Mouse (Mus musculus) kidney, postnatal 0 days (tissue): ENCODE measurements around the gene Dut. TPM values are rescaled to one million over a fixed set of nuclear protein-coding genes. Genes with fewer than 3 reads are reported as not detected.

Experiments used
- ATAC-seq: fragments of 200-750 bp; cut with Nextera tagmentation; replicated peaks from 2 replicates; pipeline ENCODE4 v1.8.0; 2017; ENCODE audit warnings: low read depth, moderate number of reproducible peaks, moderate TSS enrichment, moderate library complexity; ENCODE audit not compliant: low FRiP score
- DNase-seq: peaks from one replicate; pipeline ENCODE4 v3.0.0-alpha.2; 2016; ENCODE audit warnings: low spot score
- H3K27ac ChIP-seq: fragments of 300-500 bp; sonication (generic); 2 replicates; pipeline ENCODE4 v1.5.1; 2014; ENCODE audit warnings: mild to moderate bottlenecking
- H3K27me3 ChIP-seq: fragments of 300-500 bp; sonication (generic); 2 replicates; pipeline ENCODE4 v1.6.1; 2014; ENCODE audit warnings: low read length, mixed read lengths; ENCODE audit not compliant: insufficient read depth
- H3K36me3 ChIP-seq: fragments of 300-500 bp; sonication (generic); 2 replicates; pipeline ENCODE4 v1.6.1; 2014; ENCODE audit warnings: low read length, mixed read lengths; ENCODE audit not compliant: insufficient read depth
- H3K4me1 ChIP-seq: fragments of 300-500 bp; sonication (generic); replicated peaks from 2 replicates; pipeline ENCODE4 v1.6.1; 2014; ENCODE audit warnings: antibody characterized with exemption, low read length, mixed read lengths; ENCODE audit not compliant: insufficient read depth
- H3K4me2 ChIP-seq: fragments of 300-500 bp; sonication (generic); 2 replicates; pipeline ENCODE4 v1.6.1; 2014; ENCODE audit warnings: mild to moderate bottlenecking, low read length, moderate library complexity, mixed read lengths
- H3K4me3 ChIP-seq: fragments of 300-500 bp; sonication (generic); replicated peaks from 2 replicates; pipeline ENCODE4 v1.5.1; 2014; ENCODE audit warnings: low read depth, low read length
- H3K9ac ChIP-seq: fragments of 300-500 bp; sonication (generic); 2 replicates; pipeline ENCODE4 v1.6.1; 2014; ENCODE audit warnings: low read depth, low read length
- H3K9me3 ChIP-seq: fragments of 300-500 bp; sonication (generic); replicated peaks from 2 replicates; pipeline ENCODE4 v1.6.1; 2016; ENCODE audit warnings: low read length, inconsistent platforms, mixed read lengths
- CTCF ChIP-seq: IDR thresholded peaks from 2 replicates; pipeline ENCODE4 v1.5.1; 2016; ENCODE audit warnings: antibody characterized with exemption, low read depth, mild to moderate bottlenecking, moderate library complexity
- WGBS: fragments of 180-500 bp; shearing (Covaris S2); extraction: QIAGEN DNeasy Blood & Tissue Kit; methylation state at CpG from one replicate; pipeline ENCODE4 v1.1.7; 2014; 5-methylcytosine and 5-hydroxymethylcytosine counted together
- polyA plus RNA-seq: library from polyadenylated mRNA; unstranded; fragments of >200 nt; fragmentation: Nextera tagmentation; extraction: Ambion mirVana; gene quantifications from 2 replicates; pipeline ENCODE4 v1.2.1, GENCODE M21; 2015

Gene Dut
- polyA plus RNA-seq, 1 experiment from 2014 or later, result 133 TPM

GRCm38 (mm10) chr2:125282334-125283206 is 35.6 kb downstream of the Dut start:
- 0 out of 2 replicates have a peak overlapping the region, but pooled peaks have one; percentile 10 for H3K27ac ChIP-seq
- TF ChIP-seq CTCF, result no peak
- ATAC-seq (peak; percentile 63; the same call in 1 of the 2 replicates), DNase-seq (peak; percentile 66)
- no peaks in the 10 kb centered on the region for H3K27me3 ChIP-seq
- H3K4me2 ChIP-seq, result peak overlapping the region; percentile 50
- no peaks in the 10 kb centered on the region; the same call in 1 of the 2 replicates for H3K4me1 ChIP-seq
- H3K36me3 ChIP-seq, result no peaks in the 10 kb centered on the region
- no peak overlapping the region for H3K9ac ChIP-seq
- 0 out of 2 replicates have a peak overlapping the region, but pooled peaks have one; percentile 8 for H3K4me3 ChIP-seq
- 7% methylated on average over 14 of the region's 14 CpGs for WGBS
- H3K9me3 ChIP-seq, result no peaks in the 10 kb centered on the region

- H3K27ac ChIP-seq, result no peak overlapping the region
- H3K4me1 ChIP-seq, result no peaks in the 10 kb centered on the region; the same call in 1 of the 2 replicates
- no peaks in the 10 kb centered on the region for H3K9me3 ChIP-seq
- whole genome bisulfite sequencing, result 79% methylated on average over 4 of the region's 4 CpGs
- DNase-seq, result no peak
- no peaks in the 10 kb centered on the region for H3K36me3 ChIP-seq
- no peak for ATAC-seq
- TF ChIP-seq CTCF, result no peak
- H3K27me3 ChIP-seq, result no peaks in the 10 kb centered on the region
- H3K4me2 ChIP-seq, result no peak overlapping the region
- H3K9ac ChIP-seq, result no peak overlapping the region
- no peak overlapping the region for H3K4me3 ChIP-seq
Measured at GRCm38 (mm10) chr2:125285777-125286176, 38.8 kb downstream of the Dut start.

DNA sequence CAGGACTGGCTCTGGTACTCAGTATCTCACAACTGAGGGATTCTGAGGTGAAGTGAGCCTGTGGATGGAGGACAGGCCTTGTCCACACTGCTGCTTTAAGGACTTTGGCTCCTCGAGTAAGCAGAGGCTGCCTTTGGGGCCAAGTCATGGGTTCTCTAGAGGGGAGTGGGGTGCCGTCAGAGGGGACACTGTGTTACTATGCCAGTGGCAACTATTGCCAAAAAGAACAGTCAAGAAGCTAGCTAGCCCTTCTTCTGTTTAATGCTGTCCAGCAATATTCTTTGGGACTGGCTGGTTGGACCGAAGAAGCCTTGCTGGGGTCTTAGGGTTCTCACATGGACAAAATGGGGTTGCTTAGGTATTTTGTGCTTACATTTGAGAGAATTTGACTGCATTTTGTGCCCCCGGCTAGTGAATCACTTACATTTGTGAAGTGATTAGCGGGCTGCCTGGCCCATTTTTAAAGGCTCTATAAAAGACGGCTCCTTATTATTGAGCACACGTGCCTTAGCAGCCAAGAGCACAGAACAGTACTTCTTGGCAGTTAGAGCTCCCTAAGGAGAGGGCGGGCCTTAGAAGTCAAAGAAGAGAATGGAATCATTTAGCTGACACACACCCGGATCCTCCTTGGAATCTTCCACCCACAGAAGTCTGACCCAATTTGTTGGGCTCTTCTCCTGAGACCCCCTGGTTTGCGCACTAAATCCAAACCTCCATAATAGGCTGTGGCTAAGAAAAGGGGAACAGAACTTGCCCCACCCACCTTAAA is 43.4 kb downstream of the Dut start:
- WGBS, result 75% methylated on average over 10 of the region's 10 CpGs
- no peak for DNase-seq
- no peak overlapping the region for H3K4me2 ChIP-seq
- TF ChIP-seq CTCF, result no peak
- H3K9me3 ChIP-seq, result no peaks in the 10 kb centered on the region
- no peak overlapping the region for H3K27ac ChIP-seq
- H3K9ac ChIP-seq, result no peak overlapping the region
- no peaks in the 10 kb centered on the region for H3K4me1 ChIP-seq
- H3K4me3 ChIP-seq, result no peak overlapping the region
- ATAC-seq, result no peak
- no peaks in the 10 kb centered on the region for H3K36me3 ChIP-seq
- no peaks in the 10 kb centered on the region for H3K27me3 ChIP-seq

- DNase-seq (no peak), ATAC-seq (no peak)
- H3K4me3 ChIP-seq, result no peak overlapping the region
- H3K27me3 ChIP-seq, result no peaks in the 10 kb centered on the region
- H3K9ac ChIP-seq, result no peak overlapping the region
- no peaks in the 10 kb centered on the region for H3K4me1 ChIP-seq
- H3K36me3 ChIP-seq, result no peaks in the 10 kb centered on the region
- no peak overlapping the region for H3K27ac ChIP-seq
- WGBS, result 80% methylated on average over 1 of the region's 1 CpGs
- no peak overlapping the region for H3K4me2 ChIP-seq
- no peaks in the 10 kb centered on the region for H3K9me3 ChIP-seq
- TF ChIP-seq CTCF, result no peak
Measured at GRCm38 (mm10) chr2:125291101-125291500, 44.1 kb downstream of the Dut start.

GRCm38 (mm10) chr2:125292616-125293015 is 45.6 kb downstream of the Dut start:
- Histone ChIP-seq H3K4me3 (no peak overlapping the region), H3K9me3 (no peaks in the 10 kb centered on the region), H3K36me3 (no peaks in the 10 kb centered on the region), H3K9ac (no peak overlapping the region), H3K4me2 (no peak overlapping the region), H3K4me1 (no peaks in the 10 kb centered on the region), H3K27me3 (no peaks in the 10 kb centered on the region), H3K27ac (no peak overlapping the region)
- no peak for TF ChIP-seq CTCF
- 73% methylated on average over 7 of the region's 7 CpGs for WGBS
- DNase-seq (no peak), ATAC-seq (no peak)

- no peak for DNase-seq
- Histone ChIP-seq H3K27me3 (no peaks in the 10 kb centered on the region), H3K4me1 (no peaks in the 10 kb centered on the region), H3K9ac (no peak overlapping the region), H3K4me2 (no peak overlapping the region), H3K27ac (no peak overlapping the region), H3K9me3 (no peaks in the 10 kb centered on the region), H3K36me3 (no peaks in the 10 kb centered on the region), H3K4me3 (no peak overlapping the region)
- no peak for ATAC-seq
- WGBS, result 79% methylated on average over 5 of the region's 5 CpGs
- TF ChIP-seq CTCF, result no peak
Measured at GRCm38 (mm10) chr2:125293969-125294491, 47.0 kb downstream of the Dut start.
